Mouse (Mus musculus): ENCODE results near the gene Rapgef4. TPM values are rescaled to one million over a fixed set of nuclear protein-coding genes. Genes with fewer than 3 reads are reported as not detected.

The Rapgef4 gene
- polyA plus RNA-seq, 1 experiment = 1.5 TPM

- Histone ChIP-seq H3K4me3 (ENCODE audit: insufficient read depth, low read depth, low read length) (no peak overlapping the region), H3K4me1 (ENCODE audit: control insufficient read depth, insufficient read depth, insufficient read length, low read length) (0 out of 2 replicates have a peak, but pooled peaks cover 2% of the 10 kb centered on the region), H3K27ac (replicated peaks; ENCODE audit: low read depth, low read length) (no peak overlapping the region)
Observed at GRCm38 (mm10) chr2:72196190-72196965, 215.3 kb downstream of the Rapgef4 start.

GRCm38 (mm10) chr2:72197026-72197425 lies 216.0 kb downstream of the Rapgef4 start:
- Histone ChIP-seq H3K4me3 (ENCODE audit: insufficient read depth, low read depth, low read length) (no peak overlapping the region), H3K27ac (replicated peaks; ENCODE audit: low read depth, low read length) (no peak overlapping the region), H3K4me1 (ENCODE audit: control insufficient read depth, insufficient read depth, insufficient read length, low read length) (0 out of 2 replicates have a peak, but pooled peaks cover 3% of the 10 kb centered on the region)

- Histone ChIP-seq H3K4me1 (ENCODE audit: control insufficient read depth, insufficient read depth, insufficient read length, low read length) (peaks cover 3% of the 10 kb centered on the region; the same call in 1 of the 2 replicates), H3K4me3 (ENCODE audit: insufficient read depth, low read depth, low read length) (no peak overlapping the region), H3K27ac (replicated peaks; ENCODE audit: low read depth, low read length) (no peak overlapping the region)
Observed at GRCm38 (mm10) chr2:72199451-72199850, 218.4 kb downstream of the Rapgef4 start.

GRCm38 (mm10) chr2:72201506-72201905 lies 220.5 kb downstream of the Rapgef4 start:
- Histone ChIP-seq H3K4me3 (ENCODE audit: insufficient read depth, low read depth, low read length) (no peak overlapping the region), H3K27ac (replicated peaks; ENCODE audit: low read depth, low read length) (no peak overlapping the region)

GRCm38 (mm10) chr2:72202252-72202651 lies 221.2 kb downstream of the Rapgef4 start:
- H3K27ac ChIP-seq (replicated peaks; ENCODE audit: low read depth, low read length) = no peak overlapping the region
- no peak overlapping the region for H3K4me3 ChIP-seq (ENCODE audit: insufficient read depth, low read depth, low read length)

More at GRCm38 (mm10) chr2:72201506-72201905, 220.5 kb downstream of the Rapgef4 start:
- peaks cover 3% of the 10 kb centered on the region; the same call in 1 of the 2 replicates for H3K4me1 ChIP-seq (ENCODE audit: control insufficient read depth, insufficient read depth, insufficient read length, low read length)

GRCm38 (mm10) chr2:72203609-72204008 lies 222.6 kb downstream of the Rapgef4 start:
- H3K27ac ChIP-seq (replicated peaks; ENCODE audit: low read depth, low read length) = no peak overlapping the region
- no peak overlapping the region for H3K4me3 ChIP-seq (ENCODE audit: insufficient read depth, low read depth, low read length)
- peaks cover 3% of the 10 kb centered on the region; the same call in 1 of the 2 replicates for H3K4me1 ChIP-seq (ENCODE audit: control insufficient read depth, insufficient read depth, insufficient read length, low read length)

More at GRCm38 (mm10) chr2:72202252-72202651, 221.2 kb downstream of the Rapgef4 start:
- H3K4me1 ChIP-seq (ENCODE audit: control insufficient read depth, insufficient read depth, insufficient read length, low read length) = peaks cover 3% of the 10 kb centered on the region; the same call in 1 of the 2 replicates

GRCm38 (mm10) chr2:72205869-72206268 lies 224.8 kb downstream of the Rapgef4 start:
- Histone ChIP-seq H3K27ac (replicated peaks; ENCODE audit: low read depth, low read length) (no peak overlapping the region), H3K4me3 (ENCODE audit: insufficient read depth, low read depth, low read length) (no peak overlapping the region), H3K4me1 (ENCODE audit: control insufficient read depth, insufficient read depth, insufficient read length, low read length) (peaks cover 3% of the 10 kb centered on the region; the same call in 1 of the 2 replicates)

- Histone ChIP-seq H3K27ac (replicated peaks; ENCODE audit: low read depth, low read length) (no peak overlapping the region), H3K4me3 (ENCODE audit: insufficient read depth, low read depth, low read length) (no peak overlapping the region), H3K4me1 (ENCODE audit: control insufficient read depth, insufficient read depth, insufficient read length, low read length) (no peaks in the 10 kb centered on the region; the same call in 1 of the 2 replicates)
Observed at GRCm38 (mm10) chr2:72206530-72207248, 225.6 kb downstream of the Rapgef4 start.

GRCm38 (mm10) chr2:72217336-72217735 lies 236.3 kb downstream of the Rapgef4 start:
- no peak overlapping the region for H3K27ac ChIP-seq (replicated peaks; ENCODE audit: low read depth, low read length)
- H3K4me3 ChIP-seq (ENCODE audit: insufficient read depth, low read depth, low read length) = no peak overlapping the region
- no peaks in the 10 kb centered on the region for H3K4me1 ChIP-seq (ENCODE audit: control insufficient read depth, insufficient read depth, insufficient read length, low read length)

- Histone ChIP-seq H3K27ac (replicated peaks; ENCODE audit: low read depth, low read length) (no peak overlapping the region), H3K4me1 (ENCODE audit: control insufficient read depth, insufficient read depth, insufficient read length, low read length) (no peaks in the 10 kb centered on the region), H3K4me3 (ENCODE audit: insufficient read depth, low read depth, low read length) (no peak overlapping the region)
Observed at GRCm38 (mm10) chr2:72219921-72220320, 238.9 kb downstream of the Rapgef4 start.

- no peak overlapping the region for H3K4me3 ChIP-seq (ENCODE audit: insufficient read depth, low read depth, low read length)
- H3K4me1 ChIP-seq (ENCODE audit: control insufficient read depth, insufficient read depth, insufficient read length, low read length) = no peaks in the 10 kb centered on the region
- no peak overlapping the region for H3K27ac ChIP-seq (replicated peaks; ENCODE audit: low read depth, low read length)
Observed at GRCm38 (mm10) chr2:72221283-72221682, 240.2 kb downstream of the Rapgef4 start.

GRCm38 (mm10) chr2:72221706-72222105 lies 240.7 kb downstream of the Rapgef4 start:
- H3K4me1 ChIP-seq (ENCODE audit: control insufficient read depth, insufficient read depth, insufficient read length, low read length) = no peaks in the 10 kb centered on the region
- no peak overlapping the region for H3K4me3 ChIP-seq (ENCODE audit: insufficient read depth, low read depth, low read length)
- no peak overlapping the region for H3K27ac ChIP-seq (replicated peaks; ENCODE audit: low read depth, low read length)

- Histone ChIP-seq H3K27ac (replicated peaks; ENCODE audit: low read depth, low read length) (no peak overlapping the region), H3K4me3 (ENCODE audit: insufficient read depth, low read depth, low read length) (no peak overlapping the region), H3K4me1 (ENCODE audit: control insufficient read depth, insufficient read depth, insufficient read length, low read length) (no peaks in the 10 kb centered on the region)
Observed at GRCm38 (mm10) chr2:72222276-72222675, 241.2 kb downstream of the Rapgef4 start.

GRCm38 (mm10) chr2:72222736-72223455 lies 241.9 kb downstream of the Rapgef4 start:
- Histone ChIP-seq H3K4me1 (ENCODE audit: control insufficient read depth, insufficient read depth, insufficient read length, low read length) (no peaks in the 10 kb centered on the region), H3K27ac (replicated peaks; ENCODE audit: low read depth, low read length) (no peak overlapping the region), H3K4me3 (ENCODE audit: insufficient read depth, low read depth, low read length) (no peak overlapping the region)

- H3K27ac ChIP-seq (replicated peaks; ENCODE audit: low read depth, low read length) = no peak overlapping the region
- no peak overlapping the region for H3K4me3 ChIP-seq (ENCODE audit: insufficient read depth, low read depth, low read length)
- no peaks in the 10 kb centered on the region for H3K4me1 ChIP-seq (ENCODE audit: control insufficient read depth, insufficient read depth, insufficient read length, low read length)
Observed at GRCm38 (mm10) chr2:72223479-72223878, 242.4 kb downstream of the Rapgef4 start.

Data from brown adipose tissue, adult 24 weeks (tissue).